Mouse (Mus musculus): ENCODE results near the gene Arpin. TPM values are rescaled to one million over a fixed set of nuclear protein-coding genes. Genes with fewer than 3 reads are reported as not detected.

The Arpin gene
- total RNA-seq, 2 experiments from 2014 or later: 26.0 to 29.6 TPM

DNA sequence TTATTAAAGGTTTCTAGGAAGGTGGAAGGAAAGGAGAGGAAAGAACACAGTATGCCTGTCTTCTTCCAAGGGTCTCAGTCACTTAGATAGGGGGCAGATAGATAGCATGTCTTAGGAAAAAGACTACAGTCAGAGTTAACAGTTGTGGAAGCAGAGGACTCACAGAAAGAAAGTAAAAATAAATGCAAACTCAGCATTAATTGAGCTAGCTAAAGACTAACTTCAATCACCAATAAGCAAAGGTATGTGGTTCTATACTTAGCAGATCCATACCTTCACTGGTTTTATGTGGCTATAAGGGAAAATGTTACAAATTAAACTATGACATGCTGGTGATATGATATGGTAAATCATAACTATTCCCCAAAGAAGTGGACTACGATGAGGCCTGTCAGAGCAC lies 40.4 kb downstream of the Arpin start:
- no peak for DNase-seq (ENCODE audit: low spot score in 2 of 2)

DNA sequence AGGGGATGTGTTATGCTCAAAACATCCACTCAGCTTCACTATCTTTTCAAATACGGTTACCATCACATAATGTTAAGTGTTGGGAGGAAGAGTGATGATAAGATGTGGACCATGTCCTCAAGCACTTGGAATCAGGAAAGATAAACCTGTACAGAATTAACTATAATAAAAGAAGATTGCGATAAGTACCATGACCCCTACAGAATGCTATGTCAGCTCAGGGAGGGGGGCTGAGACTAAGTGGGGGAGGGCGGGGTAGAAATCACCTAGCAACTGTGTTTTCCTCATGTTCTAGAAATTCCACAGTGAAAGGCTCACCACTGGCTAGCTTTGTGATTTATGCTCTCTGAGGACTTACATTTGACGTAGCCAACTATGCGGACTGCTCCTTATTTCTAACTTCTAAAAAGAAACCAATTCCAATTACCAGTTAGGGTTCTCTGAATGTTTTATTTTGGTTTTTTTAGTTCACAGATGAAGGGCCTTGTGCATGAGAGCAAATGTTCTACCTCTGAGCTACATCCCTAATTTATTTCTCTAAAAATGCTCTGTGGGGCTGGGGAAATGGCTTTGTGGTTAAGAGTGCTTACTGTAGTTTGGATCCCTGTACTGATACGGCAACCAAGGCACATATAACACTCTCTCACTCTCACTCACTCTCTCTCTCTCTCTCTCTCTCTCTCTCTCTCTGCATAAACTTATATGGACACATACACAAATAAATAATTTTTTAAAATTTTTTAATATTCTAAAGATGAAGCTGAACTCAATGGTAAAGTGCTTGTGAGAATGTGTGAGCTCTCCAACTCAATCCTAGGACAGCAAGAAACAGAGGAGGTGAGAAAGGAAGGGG lies 42.4 kb downstream of the Arpin start:
- DNase-seq (ENCODE audit: low spot score in 2 of 2): no peak

DNA sequence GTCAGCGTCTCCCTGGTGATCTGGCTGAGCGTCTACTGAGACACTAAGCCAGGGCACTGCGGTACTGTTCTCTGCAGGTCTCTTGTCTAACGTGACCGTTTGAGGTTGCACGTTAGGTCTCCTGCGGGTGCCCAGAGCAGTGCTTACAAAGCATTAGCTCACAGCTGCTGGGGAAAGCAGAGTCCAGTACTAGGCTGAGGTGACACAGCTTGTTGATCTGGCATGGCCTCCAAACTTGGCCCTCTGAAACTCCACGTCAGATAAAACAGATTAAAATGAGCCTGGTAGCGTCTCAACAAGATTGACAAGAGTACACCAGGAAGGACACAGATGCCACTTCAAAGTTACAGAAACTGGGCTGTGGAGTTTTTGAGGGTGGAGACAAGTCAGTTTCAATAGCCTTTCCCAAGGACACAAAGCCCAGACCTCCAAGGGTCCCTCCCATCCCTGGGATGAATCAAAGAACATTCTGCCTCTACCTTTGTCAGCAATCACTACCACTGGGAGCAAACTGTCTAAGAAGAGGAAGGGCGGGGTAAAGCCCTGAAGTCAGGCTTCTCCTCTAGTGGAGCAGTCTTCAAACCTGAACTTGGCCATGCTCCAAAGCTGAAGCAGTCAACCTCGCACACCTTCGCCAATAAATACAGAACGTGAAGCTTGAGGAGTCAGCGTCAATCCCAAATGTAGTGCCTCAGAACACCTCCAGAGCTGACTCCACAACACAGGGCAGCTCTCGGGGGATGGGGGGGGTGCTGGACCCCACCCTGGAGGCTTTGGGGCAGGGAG lies 44.5 kb downstream of the Arpin start:
- DNase-seq (ENCODE audit: low spot score in 2 of 2): no peak

DNA sequence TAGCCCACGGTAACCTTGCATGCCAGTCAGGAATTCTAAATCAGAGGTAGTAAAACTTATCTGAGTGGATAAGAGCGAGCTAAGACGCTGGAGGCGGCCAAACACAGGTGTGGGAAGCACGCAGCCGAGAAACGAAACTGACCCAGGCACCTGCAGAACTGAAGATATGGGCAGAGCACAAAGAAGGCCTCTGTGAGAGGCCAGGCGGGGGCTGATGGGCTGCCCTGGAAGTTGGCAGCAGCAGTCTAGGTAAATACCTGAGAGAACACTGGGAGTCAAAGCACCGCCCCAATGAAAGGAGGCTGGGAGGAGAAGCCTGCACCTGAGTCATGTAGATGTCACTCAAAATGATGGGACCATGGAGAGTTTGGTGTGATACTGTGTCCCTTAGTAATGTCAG lies 46.6 kb downstream of the Arpin start:
- no peak for DNase-seq (ENCODE audit: low spot score in 2 of 2)

DNA sequence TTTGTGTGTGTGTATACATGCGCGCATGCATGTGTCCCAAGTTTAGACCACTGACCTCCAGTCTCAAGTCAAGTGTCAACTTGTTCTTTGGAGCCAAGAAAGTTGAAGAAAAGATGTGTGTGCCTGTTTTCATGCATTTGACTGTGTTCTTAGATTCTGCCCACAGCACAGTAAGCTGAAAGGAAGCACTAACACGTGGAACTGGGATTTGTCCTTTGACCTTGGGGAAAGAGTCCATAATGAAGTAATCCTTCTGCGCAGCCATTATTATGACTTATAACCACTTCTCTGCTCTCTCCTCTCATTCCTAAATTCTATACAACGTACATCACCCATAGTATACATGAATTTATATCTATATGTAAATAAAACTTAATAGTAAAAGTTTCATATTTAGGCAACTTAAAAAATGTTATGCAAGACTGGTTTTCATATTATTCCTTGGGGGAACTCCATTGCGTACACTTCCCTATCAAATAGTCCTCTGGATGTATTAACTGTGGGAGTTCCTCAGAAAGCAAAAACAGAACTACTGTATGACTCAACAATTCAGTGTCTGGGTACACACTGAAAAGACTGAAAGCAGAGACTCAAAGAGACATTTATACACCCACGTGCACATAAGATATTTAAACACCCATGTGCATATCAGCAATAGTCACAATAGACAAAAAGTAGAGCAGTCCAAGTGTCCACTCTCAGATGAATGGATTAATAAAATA lies 51.4 kb downstream of the Arpin start:
- no peak for DNase-seq (ENCODE audit: low spot score in 2 of 2)

DNA sequence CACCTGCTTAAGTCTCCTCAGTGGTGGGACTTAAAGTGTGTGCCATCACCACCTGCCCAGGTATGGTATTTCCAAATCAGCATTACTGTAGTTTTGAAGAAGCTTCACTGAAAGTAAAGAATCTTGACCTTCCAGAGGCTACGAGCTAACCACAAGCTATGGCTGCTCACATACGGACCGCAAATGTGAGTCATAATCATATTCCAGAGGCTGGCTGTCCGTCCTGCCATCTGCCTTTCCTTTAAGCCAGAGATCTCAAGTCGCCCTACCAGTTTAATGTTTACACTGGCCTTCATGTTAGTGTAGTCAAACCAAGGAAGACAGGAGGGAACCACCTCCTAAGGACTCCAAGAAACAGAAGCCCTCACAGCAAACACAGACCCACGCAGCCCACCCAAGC lies 53.3 kb downstream of the Arpin start:
- DNase-seq (ENCODE audit: low spot score in 2 of 2): no peak

DNA sequence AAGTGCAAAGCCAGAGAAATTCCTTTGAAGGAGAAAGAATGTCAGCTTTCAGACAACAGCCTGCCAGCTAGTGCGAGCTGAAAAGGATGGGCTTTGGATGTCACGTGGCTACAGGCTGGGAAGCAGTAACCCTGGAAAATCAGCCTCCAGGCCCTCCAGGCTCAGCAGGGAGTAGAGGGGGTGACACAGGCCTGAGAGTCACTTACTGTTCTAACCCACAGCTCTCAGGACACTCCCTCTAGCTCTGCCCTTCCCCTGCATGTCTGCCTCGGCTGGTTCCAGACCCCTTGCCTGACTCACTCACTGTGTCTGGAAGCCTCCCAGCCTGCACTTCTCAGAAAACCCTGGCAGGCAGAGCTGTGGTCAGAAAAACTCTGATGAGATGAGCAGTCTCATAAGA lies 54.2 kb downstream of the Arpin start:
- no peak for DNase-seq (ENCODE audit: low spot score in 2 of 2)

DNA sequence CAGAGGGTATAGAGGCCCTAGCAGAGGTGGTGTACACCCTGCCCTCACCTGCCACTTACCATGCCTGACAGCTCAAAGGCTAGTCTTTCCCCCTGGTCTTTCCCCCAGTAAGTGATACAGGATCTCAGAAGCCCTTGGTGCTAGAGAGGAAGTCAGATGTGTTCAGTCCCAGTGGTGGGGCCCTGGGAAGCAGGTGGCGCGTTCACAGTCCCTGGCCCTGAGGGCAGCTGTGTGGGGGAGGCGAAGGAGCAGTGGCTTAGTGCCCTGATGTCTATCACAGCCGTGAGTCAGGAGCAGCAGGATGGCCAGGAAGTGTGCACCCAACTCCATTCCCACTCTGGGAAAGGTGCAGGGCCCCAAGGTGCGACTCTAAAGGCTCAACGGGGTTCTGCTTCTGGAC lies 55.1 kb downstream of the Arpin start:
- DNase-seq (ENCODE audit: low spot score in 2 of 2): no peak

DNA sequence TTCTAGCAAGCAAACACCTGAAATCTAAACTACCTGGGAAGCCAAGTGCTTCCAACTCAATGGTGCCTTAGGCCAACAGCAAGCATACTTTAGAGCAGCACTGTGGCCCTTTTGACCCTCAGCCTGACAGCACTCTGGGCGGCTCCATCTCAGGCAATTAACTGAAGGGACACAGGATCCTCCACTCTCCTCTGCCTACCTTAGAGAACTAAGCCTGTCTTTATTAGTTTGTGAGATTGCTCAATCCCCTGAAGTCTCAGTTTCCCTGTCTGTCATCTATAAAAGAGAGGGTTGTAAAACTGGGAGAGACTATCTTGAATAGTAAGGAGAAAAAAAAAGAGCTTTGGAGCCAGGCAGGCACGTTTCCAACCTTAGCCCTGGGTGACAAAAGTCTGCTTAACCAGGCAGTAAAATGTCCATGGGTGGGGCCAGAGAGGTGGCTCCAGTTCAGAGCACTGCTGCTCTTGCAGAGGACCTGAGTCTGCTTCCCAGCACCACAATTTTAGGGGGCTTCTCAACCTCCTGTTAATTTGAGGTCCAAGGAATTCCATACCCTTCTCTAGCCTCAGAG lies 56.6 kb downstream of the Arpin start:
- no peak for DNase-seq (ENCODE audit: low spot score in 2 of 2)

Small RNAs within 50 kb of the gene (microRNA-seq; reads per million reads assigned to microRNA genes)
- gene Gm24541: not detected

Other genes starting within 250 kb of the Arpin start
- gene Kif7, start 219.6 kb downstream of the Arpin start, total RNA-seq (2021): 10 to 100 TPM; 10.6 to 11.0 TPM
- 100 to 1,000 TPM; 360 to 412 TPM for gene Plin1, start 202.5 kb downstream of the Arpin start, total RNA-seq (2021)
- 10 to 100 TPM; 35.7 to 37.7 TPM for gene Pex11a, start 192.2 kb downstream of the Arpin start, total RNA-seq (2021)
- 1 to 10 TPM; 2.7 to 2.9 TPM for gene Wdr93, start 192.2 kb downstream of the Arpin start, total RNA-seq (2021)
- gene Mesp1, start 141.6 kb downstream of the Arpin start, total RNA-seq (2021): under 1 TPM in 1 of 2 experiments, not detected in 1; 0.31 TPM
- 1 to 10 TPM; 1.5 to 1.9 TPM for gene Mesp2, start 124.6 kb downstream of the Arpin start, total RNA-seq (2021)
- gene Anpep, start 74.3 kb downstream of the Arpin start, total RNA-seq (2021): 10 to 100 TPM; 36.1 to 59.6 TPM
- 10 to 100 TPM; 34.4 to 34.5 TPM for gene Ap3s2, start 14.7 kb downstream of the Arpin start, total RNA-seq (2021)
- 10 to 100 TPM; 25.2 to 25.5 TPM for gene Zfp710, start 89.5 kb upstream of the Arpin start, total RNA-seq (2021)
- gene Idh2, start 180.0 kb upstream of the Arpin start, total RNA-seq (2021): 100 to 1,000 TPM; 275 to 289 TPM

Measured in adrenal gland, postnatal 4 days (tissue).